Mouse (Mus musculus) left cerebral cortex, adult 9 months (tissue): ENCODE measurements at regions not wholly inside any gene's neighbourhood (a gene's known extent, or its start where the extent isn't known, plus 50 kb on each side); places are given as distances from the start of the nearest gene placed in this dataset.
A peak's percentile ranks its signal among the peaks of the same experiment; 100 is the strongest.

Source experiments
- DNase-seq, 2 experiments: peaks; one replicate each; pipeline ENCODE4 v3.0.0; 2022; ENCODE audit warnings: low spot score in 2 of 2

DNA sequence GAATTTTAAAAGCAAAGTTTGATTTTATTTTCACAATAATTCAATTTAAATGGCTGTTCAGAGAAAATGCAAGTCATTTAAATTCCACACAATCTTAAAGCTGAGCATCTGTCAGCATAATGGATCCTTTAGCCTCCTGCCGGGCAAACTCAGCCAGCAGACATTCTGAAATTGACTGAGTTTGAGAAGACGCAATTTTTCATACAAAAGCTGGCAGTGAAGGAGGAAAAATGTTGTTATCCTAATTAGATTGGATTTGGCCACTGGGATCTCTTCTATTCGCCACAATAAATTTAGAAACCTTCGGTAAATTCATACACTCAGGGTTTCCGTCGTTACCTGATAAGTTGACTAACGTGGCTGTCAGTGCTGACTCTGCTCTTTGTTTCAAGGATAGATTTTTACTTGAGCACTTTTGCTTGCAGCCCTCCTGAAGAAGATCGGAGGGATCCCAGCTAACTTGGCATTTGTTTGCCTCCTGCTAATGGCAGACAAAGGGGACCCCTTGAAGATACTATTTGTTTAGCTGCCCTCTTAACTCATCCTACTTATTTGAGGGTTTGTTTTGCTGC, 244.9 kb upstream of the Fsip2 start:
- DNase-seq = no peak

DNA sequence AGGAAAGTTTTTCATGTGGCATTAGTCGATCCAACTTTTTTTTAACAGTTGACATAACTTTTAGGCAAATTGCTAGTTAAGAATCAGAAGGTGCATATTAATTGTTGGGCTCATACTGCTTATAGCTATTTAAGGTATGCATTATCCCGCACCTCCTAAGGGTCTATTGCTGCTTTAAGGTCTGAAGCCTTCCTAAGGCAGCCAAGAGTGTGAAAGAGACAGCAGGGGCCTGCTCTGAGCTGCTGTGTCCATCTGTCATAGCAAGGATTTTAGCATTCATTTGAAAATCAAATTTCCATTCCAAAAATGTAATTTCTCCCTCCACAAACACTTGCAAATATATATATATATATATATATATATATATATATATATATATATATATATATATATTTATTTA, 241.6 kb upstream of the Fsip2 start:
- DNase-seq = no peak

DNA sequence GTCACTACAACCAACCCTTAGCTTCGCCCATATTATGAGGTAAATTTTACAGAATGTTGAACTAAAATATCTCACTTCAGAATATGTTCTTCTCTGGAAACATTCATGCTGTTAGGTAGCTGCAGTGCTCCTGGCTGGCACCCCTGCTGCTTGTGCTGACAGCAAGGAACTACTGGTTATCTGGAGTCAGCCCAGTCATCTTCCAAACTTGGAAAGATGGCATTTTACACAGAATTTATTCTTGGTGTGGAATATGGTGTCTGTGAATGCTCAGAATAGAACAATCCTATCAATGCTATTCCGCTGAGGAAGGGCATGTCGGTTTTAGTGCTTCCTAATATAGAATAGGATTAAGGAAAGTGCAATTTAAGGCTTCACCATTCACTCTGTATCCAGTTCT, 227.7 kb upstream of the Fsip2 start:
- peak; percentile 9 to 14 for DNase-seq
